Mouse (Mus musculus) hindbrain, embryonic 12.5 days (tissue): ENCODE data around the gene Tyms. TPM values are rescaled to one million over a fixed set of nuclear protein-coding genes. Genes with fewer than 3 reads are reported as not detected.
A peak's percentile ranks its signal among the peaks of the same experiment; 100 is the strongest.
"Not testable (repeated sequence)": the region's sequence is repeated elsewhere in the genome, so short reads cannot be mapped to it uniquely, and the experiment has no call there.

Source experiments
- ATAC-seq: fragments of 200-750 bp; cut with Nextera tagmentation; 2 replicates; pipeline ENCODE4 v1.8.0; 2017; ENCODE audit warnings: moderate TSS enrichment; ENCODE audit not compliant: low FRiP score
- H3K27ac ChIP-seq: fragments of 300-500 bp; sonication (generic); 2 replicates; pipeline ENCODE4 v1.5.1; 2016; ENCODE audit warnings: mild to moderate bottlenecking
- H3K27me3 ChIP-seq: fragments of 300-500 bp; sonication (generic); 2 replicates; pipeline ENCODE4 v1.6.1; 2016; ENCODE audit warnings: mild to moderate bottlenecking
- H3K36me3 ChIP-seq: fragments of 300-500 bp; sonication (generic); 2 replicates; pipeline ENCODE4 v1.6.1; 2016; ENCODE audit warnings: mild to moderate bottlenecking
- H3K4me1 ChIP-seq: fragments of 300-500 bp; sonication (generic); 2 replicates; pipeline ENCODE4 v1.6.1; 2016
- H3K4me2 ChIP-seq: fragments of 300-500 bp; sonication (generic); replicated peaks from 2 replicates; pipeline ENCODE4 v1.6.1; 2016; ENCODE audit warnings: mild to moderate bottlenecking
- H3K4me3 ChIP-seq: fragments of 300-500 bp; sonication (generic); 2 replicates; pipeline ENCODE4 v1.5.1; 2016; ENCODE audit warnings: mild to moderate bottlenecking
- H3K9ac ChIP-seq: fragments of 300-500 bp; sonication (generic); 2 replicates; pipeline ENCODE4 v1.6.1; 2016; ENCODE audit warnings: mild to moderate bottlenecking, moderate library complexity
- H3K9me3 ChIP-seq: fragments of 300-500 bp; sonication (generic); replicated peaks from 2 replicates; pipeline ENCODE4 v1.6.1; 2016; ENCODE audit warnings: mild to moderate bottlenecking
- WGBS: fragments of 180-500 bp; shearing (Covaris S2); methylation state at CpG from one replicate; pipeline ENCODE4 v1.1.7; 2016; 5-methylcytosine and 5-hydroxymethylcytosine counted together
- polyA plus RNA-seq: library from polyadenylated mRNA; unstranded; fragments of >200 nt; fragmentation: Nextera tagmentation; extraction: Ambion mirVana; gene quantifications from 2 replicates; pipeline ENCODE4 v1.2.1, GENCODE M21; 2016

The Tyms gene
- polyA plus RNA-seq, 1 experiment from 2014 or later, result 164 TPM

GRCm38 (mm10) chr5:30095731-30096130, 22.3 kb upstream of the Tyms start:
- H3K4me3 ChIP-seq, result no peak overlapping the region
- no peaks in the 10 kb centered on the region for H3K4me1 ChIP-seq
- 73% methylated on average over 6 of the region's 6 CpGs for WGBS
- H3K27me3 ChIP-seq, result no peaks in the 10 kb centered on the region
- no peak overlapping the region for H3K4me2 ChIP-seq
- ATAC-seq, result no peak
- no peaks in the 10 kb centered on the region for H3K36me3 ChIP-seq
- 0 out of 2 replicates have a peak, but pooled peaks cover under 1% of the 10 kb centered on the region for H3K9me3 ChIP-seq
- no peak overlapping the region for H3K9ac ChIP-seq
- no peak overlapping the region for H3K27ac ChIP-seq

- Histone ChIP-seq H3K9ac (no peak overlapping the region), H3K27ac (no peak overlapping the region), H3K4me2 (no peak overlapping the region), H3K9me3 (no peaks in the 10 kb centered on the region), H3K4me1 (no peaks in the 10 kb centered on the region), H3K4me3 (no peak overlapping the region), H3K36me3 (no peaks in the 10 kb centered on the region), H3K27me3 (no peaks in the 10 kb centered on the region)
- ATAC-seq, result no peak
- 54% methylated on average over 2 of the region's 2 CpGs for WGBS
Measured at GRCm38 (mm10) chr5:30094399-30094798, 21.0 kb upstream of the Tyms start.

- no peaks in the 10 kb centered on the region for H3K9me3 ChIP-seq
- no peak overlapping the region for H3K27ac ChIP-seq
- H3K9ac ChIP-seq, result no peak overlapping the region
- no peaks in the 10 kb centered on the region for H3K27me3 ChIP-seq
- H3K4me2 ChIP-seq, result no peak overlapping the region
- H3K36me3 ChIP-seq, result no peaks in the 10 kb centered on the region
- no peak overlapping the region for H3K4me3 ChIP-seq
- no peak for ATAC-seq
- H3K4me1 ChIP-seq, result no peaks in the 10 kb centered on the region
- WGBS, result 60% methylated on average over 13 of the region's 13 CpGs
Measured at GRCm38 (mm10) chr5:30092701-30093100, 19.3 kb upstream of the Tyms start.

- Histone ChIP-seq H3K36me3 (peaks cover 32% of the 10 kb centered on the region), H3K9ac (peak overlapping the region; percentile 84), H3K27me3 (no peaks in the 10 kb centered on the region), H3K27ac (no peak overlapping the region), H3K4me2 (peak overlapping the region; percentile 70), H3K4me1 (peaks cover 12% of the 10 kb centered on the region), H3K4me3 (peak overlapping the region; percentile 75), H3K9me3 (no peaks in the 10 kb centered on the region)
- WGBS, result 53% methylated on average over 3 of the region's 3 CpGs
- ATAC-seq, result peak; percentile 32; the same call in 1 of the 2 replicates
Measured at GRCm38 (mm10) chr5:30072377-30072776, 1.0 kb downstream of the Tyms start.

- H3K9ac ChIP-seq, result 0 out of 2 replicates have a peak overlapping the region, but pooled peaks have one; percentile 23
- WGBS, result 76% methylated on average over 6 of the region's 6 CpGs
- H3K36me3 ChIP-seq, result peaks cover 35% of the 10 kb centered on the region
Measured at GRCm38 (mm10) chr5:30071677-30072076, 1.7 kb downstream of the Tyms start.

GRCm38 (mm10) chr5:30067726-30068125, 5.7 kb downstream of the Tyms start:
- no peaks in the 10 kb centered on the region for H3K9me3 ChIP-seq
- no peak overlapping the region for H3K4me3 ChIP-seq
- H3K4me1 ChIP-seq, result peaks cover 11% of the 10 kb centered on the region
- H3K27me3 ChIP-seq, result no peaks in the 10 kb centered on the region
- H3K36me3 ChIP-seq, result peaks cover 60% of the 10 kb centered on the region
- no peak overlapping the region for H3K27ac ChIP-seq
- no peak overlapping the region for H3K4me2 ChIP-seq
- ATAC-seq, result no peak
- 79% methylated on average over 6 of the region's 6 CpGs for WGBS
- H3K9ac ChIP-seq, result no peak overlapping the region

More at GRCm38 (mm10) chr5:30071677-30072076, 1.7 kb downstream of the Tyms start:
- Histone ChIP-seq H3K27ac (no peak overlapping the region), H3K4me3 (no peak overlapping the region), H3K27me3 (no peaks in the 10 kb centered on the region), H3K4me1 (peaks cover 12% of the 10 kb centered on the region), H3K4me2 (peak overlapping the region; percentile 70), H3K9me3 (no peaks in the 10 kb centered on the region)
- ATAC-seq, result no peak

GRCm38 (mm10) chr5:30059607-30060006, 13.8 kb downstream of the Tyms start:
- H3K27me3 ChIP-seq, H3K4me3 ChIP-seq, H3K9me3 ChIP-seq, H3K27ac ChIP-seq, H3K4me2 ChIP-seq, H3K4me1 ChIP-seq, H3K9ac ChIP-seq, ATAC-seq: not testable (repeated sequence)
- H3K36me3 ChIP-seq, result peaks cover 41% of the 10 kb centered on the region
- 72% methylated on average over 5 of the region's 5 CpGs for WGBS

- H3K27ac ChIP-seq, result no peak overlapping the region
- 65% methylated on average over 6 of the region's 6 CpGs for WGBS
- no peak for ATAC-seq
- H3K9ac ChIP-seq, result no peak overlapping the region
- no peaks in the 10 kb centered on the region for H3K9me3 ChIP-seq
- H3K4me1 ChIP-seq, result no peaks in the 10 kb centered on the region
- H3K27me3 ChIP-seq, result no peaks in the 10 kb centered on the region
- no peak overlapping the region for H3K4me3 ChIP-seq
- H3K36me3 ChIP-seq, result peaks cover 31% of the 10 kb centered on the region
- H3K4me2 ChIP-seq, result no peak overlapping the region
Measured at GRCm38 (mm10) chr5:30058216-30058731, 15.1 kb downstream of the Tyms start.

- H3K9ac ChIP-seq, H3K27ac ChIP-seq, H3K4me2 ChIP-seq, H3K4me1 ChIP-seq, ATAC-seq, H3K27me3 ChIP-seq, H3K9me3 ChIP-seq, H3K36me3 ChIP-seq, H3K4me3 ChIP-seq: not testable (repeated sequence)
- 85% methylated on average over 4 of the region's 4 CpGs for WGBS
Measured at GRCm38 (mm10) chr5:30039841-30040240, 33.6 kb downstream of the Tyms start.

- H3K4me2 ChIP-seq, H3K9me3 ChIP-seq, H3K4me1 ChIP-seq, H3K27me3 ChIP-seq, H3K9ac ChIP-seq, ATAC-seq, H3K36me3 ChIP-seq, H3K4me3 ChIP-seq, H3K27ac ChIP-seq: not testable (repeated sequence)
- WGBS, result 94% methylated on average over 5 of the region's 5 CpGs
Measured at GRCm38 (mm10) chr5:30039324-30039723, 34.1 kb downstream of the Tyms start.

- not testable (repeated sequence) for H3K27me3 ChIP-seq, H3K9me3 ChIP-seq, H3K4me2 ChIP-seq, H3K36me3 ChIP-seq, H3K4me1 ChIP-seq, H3K4me3 ChIP-seq, H3K9ac ChIP-seq, H3K27ac ChIP-seq, ATAC-seq
- WGBS, result 96% methylated on average over 2 of the region's 2 CpGs
Measured at GRCm38 (mm10) chr5:30037111-30037510, 36.3 kb downstream of the Tyms start.

- H3K4me2 ChIP-seq, ATAC-seq, H3K36me3 ChIP-seq, H3K4me3 ChIP-seq, H3K9me3 ChIP-seq, H3K27ac ChIP-seq, H3K27me3 ChIP-seq, H3K4me1 ChIP-seq, H3K9ac ChIP-seq: not testable (repeated sequence)
- 91% methylated on average over 4 of the region's 4 CpGs for WGBS
Measured at GRCm38 (mm10) chr5:30035862-30036261, 37.6 kb downstream of the Tyms start.

GRCm38 (mm10) chr5:30014580-30014979, 58.8 kb downstream of the Tyms start:
- Histone ChIP-seq H3K9ac (no peak overlapping the region), H3K4me1 (no peaks in the 10 kb centered on the region), H3K4me2 (no peak overlapping the region), H3K27ac (no peak overlapping the region), H3K4me3 (no peak overlapping the region), H3K36me3 (no peaks in the 10 kb centered on the region), H3K9me3 (no peaks in the 10 kb centered on the region), H3K27me3 (no peaks in the 10 kb centered on the region)
- no peak for ATAC-seq
- 69% methylated on average over 2 of the region's 2 CpGs for WGBS
